Mouse (Mus musculus): Measurements from ENCODE around the gene Calcrl. TPM values are rescaled to one million over a fixed set of nuclear protein-coding genes. Genes with fewer than 3 reads are reported as not detected.

Gene Calcrl
- polyA plus RNA-seq, 1 experiment from 2014 or later = 11.5 TPM

- H3K4me3 ChIP-seq (replicated peaks) = no peak overlapping the region
- no peak overlapping the region for H3K4me2 ChIP-seq
- ATAC-seq (ENCODE audit: low read depth) (peak; percentile 81), DNase-seq (no peak)
- H3K36me3 ChIP-seq = no peaks in the 10 kb centered on the region
- H3K27me3 ChIP-seq = no peaks in the 10 kb centered on the region
- H3K4me1 ChIP-seq (replicated peaks) = peaks cover 24% of the 10 kb centered on the region
- H3K27ac ChIP-seq = no peak overlapping the region
- H3K9me3 ChIP-seq (replicated peaks) = no peaks in the 10 kb centered on the region
- no peak overlapping the region for H3K9ac ChIP-seq
Observed at GRCm38 (mm10) chr2:84366742-84367141, 58.5 kb downstream of the Calcrl start.

- no peak overlapping the region for H3K9ac ChIP-seq
- H3K9me3 ChIP-seq (replicated peaks) = no peaks in the 10 kb centered on the region
- H3K27me3 ChIP-seq = no peaks in the 10 kb centered on the region
- 76% methylated on average over 3 of the region's 3 CpGs for WGBS (ENCODE audit: insufficient replicate concordance)
- no peak for DNase-seq
- no peaks in the 10 kb centered on the region for H3K36me3 ChIP-seq
- H3K4me3 ChIP-seq (replicated peaks) = no peak overlapping the region
- H3K4me2 ChIP-seq = no peak overlapping the region
- ATAC-seq (ENCODE audit: low read depth) = no peak
- peaks cover 24% of the 10 kb centered on the region for H3K4me1 ChIP-seq (replicated peaks)
- H3K27ac ChIP-seq = no peak overlapping the region
Observed at GRCm38 (mm10) chr2:84365266-84365665, 59.9 kb downstream of the Calcrl start.

- H3K4me1 ChIP-seq (replicated peaks) = peaks cover 17% of the 10 kb centered on the region
- H3K4me2 ChIP-seq = no peak overlapping the region
- H3K27ac ChIP-seq = no peak overlapping the region
- no peak overlapping the region for H3K9ac ChIP-seq
- H3K9me3 ChIP-seq (replicated peaks) = no peaks in the 10 kb centered on the region
- H3K36me3 ChIP-seq = no peaks in the 10 kb centered on the region
- no peak for DNase-seq
- WGBS (ENCODE audit: insufficient replicate concordance) = 84% methylated on average over 6 of the region's 6 CpGs
- H3K27me3 ChIP-seq = no peaks in the 10 kb centered on the region
- ATAC-seq (ENCODE audit: low read depth) = peak; percentile 41
- H3K4me3 ChIP-seq (replicated peaks) = no peak overlapping the region
Observed at GRCm38 (mm10) chr2:84362779-84363719, 62.2 kb downstream of the Calcrl start.

DNA sequence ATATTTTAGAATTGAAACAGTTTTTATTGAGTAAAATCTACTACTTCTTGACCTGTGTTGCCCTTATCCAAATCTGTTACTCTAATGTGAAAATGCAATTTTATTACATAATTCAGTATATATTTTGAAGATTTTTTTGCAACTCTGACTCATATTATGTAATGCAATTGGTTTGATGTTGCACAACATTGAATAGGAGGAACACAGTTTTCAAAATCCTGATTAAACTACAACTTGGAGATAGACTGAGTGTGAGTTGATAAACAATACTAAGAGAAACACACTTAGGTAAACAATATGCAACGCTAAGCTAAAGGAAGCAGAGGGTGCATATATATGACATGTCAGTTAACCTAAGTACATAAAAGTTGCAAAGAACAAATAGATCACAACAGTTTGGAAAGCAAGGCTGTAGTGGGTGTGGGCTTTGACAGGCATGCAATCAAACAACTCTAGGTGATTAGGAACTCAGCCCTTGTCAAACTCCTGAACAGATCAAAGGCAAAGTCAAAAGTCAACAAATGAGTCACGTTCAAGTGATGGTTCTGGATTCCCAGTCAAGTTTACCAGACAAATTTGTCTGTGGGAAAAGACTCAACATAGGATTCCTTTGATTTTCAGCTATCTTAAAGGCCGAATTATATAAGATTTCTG is 66.4 kb downstream of the Calcrl start:
- H3K27me3 ChIP-seq = no peaks in the 10 kb centered on the region
- no peak overlapping the region for H3K9ac ChIP-seq
- DNase-seq (no peak), ATAC-seq (ENCODE audit: low read depth) (no peak)
- H3K4me3 ChIP-seq (replicated peaks) = no peak overlapping the region
- WGBS (ENCODE audit: insufficient replicate concordance) = 53% methylated on average over 3 of the region's 3 CpGs
- no peak overlapping the region for H3K4me2 ChIP-seq
- no peaks in the 10 kb centered on the region for H3K9me3 ChIP-seq (replicated peaks)
- no peak overlapping the region for H3K27ac ChIP-seq
- H3K36me3 ChIP-seq = no peaks in the 10 kb centered on the region
- no peaks in the 10 kb centered on the region for H3K4me1 ChIP-seq (replicated peaks)

DNA sequence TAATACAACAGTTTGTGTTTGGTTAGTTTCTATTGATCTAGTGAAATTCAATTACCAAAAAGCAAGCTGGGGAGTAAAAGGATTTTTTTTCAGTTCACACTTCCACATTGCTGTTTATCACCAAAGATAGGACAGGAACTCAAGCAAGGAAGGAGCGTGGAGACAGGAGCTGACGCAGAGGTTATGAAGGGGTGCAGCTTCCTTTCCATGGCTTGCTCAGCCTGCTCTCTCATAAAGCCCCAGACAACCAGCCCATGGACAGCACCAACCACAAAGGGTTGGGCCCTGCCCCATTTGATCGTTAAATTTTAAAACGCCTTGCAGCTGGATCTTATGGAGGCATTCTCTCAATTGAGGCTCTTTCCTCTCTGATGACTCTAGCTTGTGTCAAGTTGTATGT is 69.9 kb downstream of the Calcrl start:
- 47% methylated on average over 4 of the region's 4 CpGs for WGBS (ENCODE audit: insufficient replicate concordance)
- H3K9ac ChIP-seq = no peak overlapping the region

GRCm38 (mm10) chr2:84347376-84347775 is 77.8 kb downstream of the Calcrl start:
- H3K4me3 ChIP-seq (replicated peaks) = no peak overlapping the region
- no peak for ATAC-seq (ENCODE audit: low read depth)
- no peak overlapping the region for H3K4me2 ChIP-seq
- H3K4me1 ChIP-seq (replicated peaks) = no peaks in the 10 kb centered on the region
- no peak overlapping the region for H3K9ac ChIP-seq
- WGBS (ENCODE audit: insufficient replicate concordance) = 57% methylated on average over 2 of the region's 2 CpGs
- no peak overlapping the region for H3K27ac ChIP-seq
- H3K9me3 ChIP-seq (replicated peaks) = no peaks in the 10 kb centered on the region
- H3K27me3 ChIP-seq = no peaks in the 10 kb centered on the region
- no peak for DNase-seq
- H3K36me3 ChIP-seq = no peaks in the 10 kb centered on the region

More for the DNA sequence above, 69.9 kb downstream of the Calcrl start:
- Histone ChIP-seq H3K36me3 (no peaks in the 10 kb centered on the region), H3K27ac (no peak overlapping the region), H3K4me1 (replicated peaks) (no peaks in the 10 kb centered on the region), H3K27me3 (no peaks in the 10 kb centered on the region), H3K4me2 (no peak overlapping the region), H3K4me3 (replicated peaks) (no peak overlapping the region), H3K9me3 (replicated peaks) (no peaks in the 10 kb centered on the region)
- no peak for DNase-seq
- no peak for ATAC-seq (ENCODE audit: low read depth)

- ATAC-seq (ENCODE audit: low read depth) = no peak
- 46% methylated on average over 2 of the region's 2 CpGs for WGBS (ENCODE audit: insufficient replicate concordance)
- H3K9ac ChIP-seq = no peak overlapping the region
- H3K27me3 ChIP-seq = no peaks in the 10 kb centered on the region
- DNase-seq = no peak
- no peaks in the 10 kb centered on the region for H3K9me3 ChIP-seq (replicated peaks)
- no peaks in the 10 kb centered on the region for H3K36me3 ChIP-seq
- H3K4me2 ChIP-seq = no peak overlapping the region
- no peaks in the 10 kb centered on the region for H3K4me1 ChIP-seq (replicated peaks)
- H3K27ac ChIP-seq = no peak overlapping the region
- no peak overlapping the region for H3K4me3 ChIP-seq (replicated peaks)
Observed at GRCm38 (mm10) chr2:84343756-84344155, 81.5 kb downstream of the Calcrl start.

DNA sequence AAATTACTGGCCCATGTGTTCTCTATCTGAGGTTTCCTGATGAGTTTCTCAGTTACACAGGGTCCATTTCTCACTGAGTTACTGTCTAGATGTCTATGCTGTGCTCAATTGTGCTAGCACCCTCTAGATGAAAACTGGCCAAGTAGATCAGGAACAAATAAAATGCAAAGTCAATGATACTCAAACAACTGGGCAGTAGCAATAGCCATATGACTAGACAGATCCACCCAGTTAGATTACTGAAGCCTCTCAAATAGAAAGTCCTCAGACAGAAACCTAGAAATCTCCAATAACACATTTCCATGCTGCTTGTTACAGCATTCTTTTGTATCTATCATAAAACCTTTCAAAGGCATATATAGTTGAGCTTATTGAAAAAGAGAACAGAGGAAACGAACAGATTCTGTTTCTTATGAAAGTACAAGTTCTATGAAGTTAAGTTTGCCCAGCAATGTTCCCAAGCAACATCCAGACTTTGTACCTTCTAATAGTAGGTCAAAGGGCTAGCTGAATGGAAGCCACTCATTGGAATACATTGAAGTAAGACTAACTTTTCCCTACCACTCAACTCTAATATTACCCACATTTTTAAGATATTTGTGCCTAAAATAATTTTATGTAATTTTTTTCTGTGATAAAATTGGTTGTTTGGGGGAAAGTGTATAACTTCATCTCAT is 87.3 kb downstream of the Calcrl start:
- Histone ChIP-seq H3K27me3 (no peaks in the 10 kb centered on the region), H3K9ac (no peak overlapping the region), H3K4me1 (replicated peaks) (no peaks in the 10 kb centered on the region), H3K4me2 (no peak overlapping the region), H3K36me3 (no peaks in the 10 kb centered on the region), H3K9me3 (replicated peaks) (no peaks in the 10 kb centered on the region), H3K27ac (no peak overlapping the region), H3K4me3 (replicated peaks) (no peak overlapping the region)
- no peak for DNase-seq
- WGBS (ENCODE audit: insufficient replicate concordance) = 63% methylated on average over 1 of the region's 1 CpGs
- no peak for ATAC-seq (ENCODE audit: low read depth)

DNA sequence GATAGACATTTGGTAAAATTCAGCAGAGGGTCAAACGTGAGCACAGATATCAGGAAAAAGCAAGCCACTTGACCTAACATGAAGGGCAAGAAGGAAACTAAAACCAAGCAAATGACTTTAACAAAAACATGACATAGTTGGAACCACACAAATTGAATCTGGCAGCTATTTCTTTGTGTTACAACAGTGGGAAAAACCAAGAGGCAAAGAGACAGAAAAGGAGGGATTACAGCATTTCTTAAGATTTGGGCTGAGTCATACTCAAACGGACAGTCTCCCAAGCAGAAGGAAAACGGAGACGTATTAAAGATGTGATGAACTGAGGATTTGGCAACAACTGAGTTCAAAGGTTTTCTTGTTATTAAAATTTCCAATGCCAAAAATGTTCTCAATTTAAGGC is 88.9 kb downstream of the Calcrl start:
- Histone ChIP-seq H3K9ac (no peak overlapping the region), H3K4me3 (replicated peaks) (no peak overlapping the region), H3K9me3 (replicated peaks) (no peaks in the 10 kb centered on the region), H3K4me1 (replicated peaks) (no peaks in the 10 kb centered on the region), H3K4me2 (no peak overlapping the region), H3K36me3 (no peaks in the 10 kb centered on the region), H3K27me3 (no peaks in the 10 kb centered on the region), H3K27ac (no peak overlapping the region)
- WGBS (ENCODE audit: insufficient replicate concordance) = 71% methylated on average over 4 of the region's 4 CpGs
- ATAC-seq (ENCODE audit: low read depth) = no peak
- no peak for DNase-seq

DNA sequence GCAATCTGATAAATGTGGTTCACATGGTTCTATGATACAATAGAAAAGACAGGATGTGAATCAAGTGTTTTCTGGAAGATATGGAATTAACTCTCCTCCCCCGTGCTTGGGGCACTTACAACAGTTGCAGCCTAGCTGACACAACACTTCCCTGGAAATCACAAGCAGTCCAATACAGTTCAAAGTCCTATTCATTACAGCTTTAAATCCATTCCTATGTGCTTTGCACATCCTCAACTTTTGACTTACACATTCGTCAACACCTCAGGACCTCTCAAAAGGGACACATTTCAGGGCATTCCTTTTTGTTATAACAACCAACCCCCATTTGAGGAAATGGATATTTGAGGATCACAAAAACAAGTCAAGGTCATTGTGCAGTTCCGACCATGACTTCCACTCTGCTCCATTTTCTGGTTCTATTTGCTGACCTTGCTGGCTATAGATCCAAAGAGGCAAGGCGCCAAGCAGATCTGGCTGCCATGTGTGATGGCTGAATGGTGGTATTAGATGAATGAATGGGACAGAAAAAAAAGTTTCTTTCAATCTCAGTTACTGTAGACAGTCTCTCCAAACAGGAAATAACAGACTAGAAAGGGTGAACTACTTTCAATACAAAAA is 108.9 kb downstream of the Calcrl start:
- ATAC-seq (ENCODE audit: low read depth) (no peak), DNase-seq (no peak)
- no peak overlapping the region for H3K4me3 ChIP-seq (replicated peaks)
- no peaks in the 10 kb centered on the region for H3K9me3 ChIP-seq (replicated peaks)
- no peak overlapping the region for H3K27ac ChIP-seq
- no peaks in the 10 kb centered on the region for H3K4me1 ChIP-seq (replicated peaks)
- H3K9ac ChIP-seq = no peak overlapping the region
- WGBS (ENCODE audit: insufficient replicate concordance) = 51% methylated on average over 4 of the region's 4 CpGs
- no peaks in the 10 kb centered on the region for H3K36me3 ChIP-seq
- H3K27me3 ChIP-seq = no peaks in the 10 kb centered on the region
- no peak overlapping the region for H3K4me2 ChIP-seq

DNA sequence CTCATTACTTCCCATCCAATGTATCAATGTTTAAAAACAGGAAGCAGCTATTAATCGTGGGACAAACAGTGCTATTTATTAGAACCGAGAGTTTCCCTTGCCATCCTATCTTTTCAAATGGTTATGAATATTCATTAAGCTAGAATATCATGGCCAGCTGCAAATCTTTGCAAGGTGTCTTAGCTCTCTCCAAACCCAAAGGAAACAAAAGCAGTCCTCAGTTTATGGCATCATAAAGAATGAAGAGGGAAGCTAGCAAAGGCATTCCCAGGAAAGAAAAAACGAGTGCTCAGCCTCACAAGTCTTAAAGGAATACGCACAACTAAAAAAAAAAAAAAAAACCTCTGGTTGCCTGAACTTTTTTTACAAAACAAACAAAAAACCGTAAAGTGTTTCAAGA is 128.7 kb downstream of the Calcrl start:
- DNase-seq (no peak), ATAC-seq (ENCODE audit: low read depth) (no peak)
- 37% methylated on average over 5 of the region's 5 CpGs for WGBS (ENCODE audit: insufficient replicate concordance)
- H3K36me3 ChIP-seq = no peaks in the 10 kb centered on the region
- H3K4me2 ChIP-seq = no peak overlapping the region
- no peaks in the 10 kb centered on the region for H3K4me1 ChIP-seq (replicated peaks)
- H3K27ac ChIP-seq = no peak overlapping the region
- no peaks in the 10 kb centered on the region for H3K27me3 ChIP-seq
- H3K9ac ChIP-seq = no peak overlapping the region
- no peak overlapping the region for H3K4me3 ChIP-seq (replicated peaks)
- no peaks in the 10 kb centered on the region for H3K9me3 ChIP-seq (replicated peaks)
